Mouse (Mus musculus) left cerebral cortex, postnatal 4 days (tissue): ENCODE data around the gene Asl. TPM values are rescaled to one million over a fixed set of nuclear protein-coding genes. Genes with fewer than 3 reads are reported as not detected.

Experiments used
- DNase-seq: peaks from one replicate; pipeline ENCODE4 v3.0.0-alpha.2; 2022
- intact Hi-C: fragments of 180-260 bp; cut with DNase I; formaldehyde crosslinking; loops from one replicate; pipeline ENCODE4 v1.15.1; 2025
- total RNA-seq, 2 experiments: library from RNA; stranded (reverse); gene quantifications; 2 replicates each; pipeline ENCODE4 v1.2.3; 2021

The Asl gene
- total RNA-seq, 2 experiments from 2014 or later, result 31.0 to 34.9 TPM

- intact Hi-C loops, result no loop called here
- DNase-seq, result no peak
Measured at GRCm38 (mm10) chr5:130009784-130010183, 19.3 kb downstream of the Asl start.

GRCm38 (mm10) chr5:130008034-130008590, 20.9 kb downstream of the Asl start:
- intact Hi-C loops, result no loop called here
- no peak for DNase-seq

- intact Hi-C loops, result no loop called here
- DNase-seq, result no peak
Measured at GRCm38 (mm10) chr5:130007344-130007743, 21.7 kb downstream of the Asl start.

GRCm38 (mm10) chr5:130003229-130003628, 25.8 kb downstream of the Asl start:
- intact Hi-C loops, result no loop called here

GRCm38 (mm10) chr5:130002301-130003146, 26.5 kb downstream of the Asl start, which contains the start of gene Gusb:
Gene Gusb (minus strand): TSS chr5:130003049.
- intact Hi-C loops, result no loop called here
- peak; percentile 78 for DNase-seq

More at GRCm38 (mm10) chr5:130003229-130003628, 25.8 kb downstream of the Asl start:
- no peak for DNase-seq

GRCm38 (mm10) chr5:130001356-130001987, 27.6 kb downstream of the Asl start:
- DNase-seq, result no peak
- intact Hi-C loops, result no loop called here

DNA sequence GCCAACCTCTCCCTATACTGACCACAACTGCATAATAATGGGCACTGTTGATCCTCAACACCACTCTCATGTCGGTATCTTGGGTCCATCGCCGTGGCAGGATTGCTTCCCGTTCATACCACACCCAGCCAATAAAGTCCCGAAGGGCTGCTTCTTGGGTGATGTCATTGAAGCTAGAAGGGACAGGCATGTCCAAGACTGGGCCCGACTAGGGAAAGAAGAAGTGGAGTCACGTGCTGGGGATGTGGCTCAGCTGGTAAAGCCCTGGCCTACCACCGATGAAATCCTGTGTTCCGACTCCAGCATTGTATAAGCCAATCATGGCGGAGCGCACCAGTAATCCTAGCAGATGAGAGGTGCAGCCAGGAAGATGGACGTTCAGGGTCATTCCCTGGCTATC, 28.3 kb downstream of the Asl start:
- DNase-seq, result no peak
- intact Hi-C loops, result no loop called here

DNA sequence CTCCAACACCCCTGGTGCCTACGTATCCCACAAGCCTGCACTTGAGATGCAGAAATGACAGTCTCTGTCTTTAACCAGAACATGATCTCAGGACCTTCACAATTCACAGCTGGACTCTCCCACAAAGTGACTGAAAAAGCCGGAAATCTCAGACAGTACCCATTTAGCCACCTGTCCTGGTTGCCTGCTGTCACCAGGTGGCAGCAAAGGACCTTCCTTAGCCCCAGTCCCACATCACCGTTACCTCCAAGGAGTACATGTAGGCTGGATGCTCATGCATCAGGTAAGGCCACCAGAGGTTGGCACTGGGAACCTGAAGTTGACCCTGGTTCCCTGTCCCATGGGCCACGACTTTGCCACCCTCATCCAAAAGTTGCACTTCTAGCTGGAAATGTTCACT, 29.9 kb downstream of the Asl start:
- peak; percentile 51 for DNase-seq
- intact Hi-C loops, result no loop called here

DNA sequence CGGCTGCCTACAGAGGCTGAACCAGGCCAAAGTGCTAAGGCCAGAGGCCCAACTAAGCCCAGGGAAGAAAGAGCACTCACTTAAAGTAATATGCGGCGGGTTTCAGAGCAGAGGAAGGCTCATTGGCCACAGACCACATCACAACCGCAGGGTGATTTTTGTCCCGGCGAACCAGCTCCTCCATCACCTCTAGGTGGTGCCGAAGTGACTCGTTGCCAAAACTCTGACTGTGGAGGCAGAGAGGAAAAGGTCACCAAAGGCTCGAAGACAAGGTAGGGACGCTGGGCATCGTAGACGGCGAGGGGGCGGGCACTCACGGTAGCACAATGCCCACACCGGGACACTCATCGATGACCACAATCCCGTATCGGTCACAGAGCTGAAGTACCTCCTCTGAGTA, 31.3 kb downstream of the Asl start:
- intact Hi-C loops, result no loop called here
- DNase-seq, result no peak

DNA sequence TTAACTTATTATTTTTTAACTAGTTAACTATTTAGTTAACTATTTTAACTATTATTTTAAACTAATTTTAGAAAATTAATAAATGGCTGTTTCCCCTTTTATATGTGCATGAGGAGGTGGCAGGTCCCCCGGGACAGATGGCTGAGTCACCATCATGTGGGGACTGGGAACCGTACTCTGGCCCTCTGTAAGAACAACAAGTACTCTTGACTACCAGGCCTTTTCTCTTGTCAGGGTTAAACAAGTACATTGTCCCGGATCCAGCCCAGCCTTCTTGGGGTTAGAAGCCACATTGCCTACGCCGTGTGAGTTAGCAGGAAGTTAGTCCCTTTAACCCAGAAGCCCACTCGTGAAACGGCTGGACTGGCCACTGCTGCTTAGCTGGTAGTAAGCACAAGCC, 34.1 kb downstream of the Asl start:
- DNase-seq, result no peak
- intact Hi-C loops, result no loop called here

DNA sequence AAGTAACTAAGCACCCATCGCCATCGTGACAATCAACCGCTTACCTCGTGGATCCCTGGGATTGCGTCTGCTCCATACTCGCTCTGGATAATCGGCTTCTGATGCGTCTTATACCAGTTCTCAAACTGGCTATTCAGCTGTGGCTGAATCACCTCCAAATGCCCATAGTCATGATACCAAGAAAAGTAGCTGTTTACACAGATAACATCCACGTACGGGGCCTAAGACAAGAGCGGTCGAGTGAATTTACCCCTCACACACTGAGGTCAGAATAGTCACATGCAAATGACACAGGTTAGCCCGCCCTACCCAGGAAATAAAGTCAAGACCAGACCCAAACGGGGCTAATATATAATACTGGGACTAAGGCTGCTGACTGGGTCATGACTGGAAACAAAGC, 35.7 kb downstream of the Asl start:
- no peak for DNase-seq
- intact Hi-C loops, result no loop called here

DNA sequence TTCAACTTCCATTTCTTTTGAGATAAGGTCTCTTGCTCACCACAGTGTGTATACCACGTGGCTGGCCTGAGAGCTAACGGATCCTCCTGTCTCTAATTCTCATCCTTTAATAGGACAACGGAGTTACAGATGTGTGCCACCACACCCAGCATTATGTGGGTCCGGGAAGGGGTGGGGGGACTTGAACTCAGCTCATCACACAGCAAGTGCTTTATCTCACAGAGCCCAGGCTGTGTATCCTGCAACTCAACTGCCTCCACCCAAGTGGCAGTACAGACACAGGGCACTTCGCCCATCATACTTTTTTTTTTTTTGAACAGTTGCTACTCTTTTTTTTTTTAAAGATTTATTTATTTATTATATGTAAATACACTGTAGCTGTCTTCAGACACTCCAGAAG, 37.1 kb downstream of the Asl start:
- intact Hi-C loops, result no loop called here
- DNase-seq, result no peak

- DNase-seq, result no peak
- intact Hi-C loops, result no loop called here
Measured at GRCm38 (mm10) chr5:129989376-129989775, 39.7 kb downstream of the Asl start.

DNA sequence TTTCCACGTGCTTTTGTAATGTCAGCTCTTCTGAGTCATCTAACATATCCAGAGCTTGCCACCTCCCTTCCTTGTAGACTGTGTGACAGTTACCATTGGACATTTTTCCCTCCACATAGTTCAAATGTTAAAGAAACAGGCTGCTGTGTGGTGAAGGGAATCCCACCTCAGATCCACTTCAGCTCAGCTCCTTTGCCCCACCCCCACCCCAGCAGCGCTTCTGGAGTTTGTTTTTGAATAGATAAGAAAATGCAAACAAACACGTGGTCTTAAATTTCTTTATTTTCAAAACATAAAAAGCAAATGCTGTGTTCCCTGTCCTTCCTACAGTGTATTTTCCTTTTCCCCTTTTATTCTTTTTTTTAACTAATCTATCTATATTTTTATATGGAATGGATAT, 48.8 kb downstream of the Asl start:
- intact Hi-C loops, result no loop called here
- no peak for DNase-seq

- intact Hi-C loops, result loop anchor here (10.0 kb wide), 1 partner anchor 74 kb away; the partner anchor contains the start of gene Nupr1l
- no peak for DNase-seq
Measured at GRCm38 (mm10) chr5:129978608-129979007, 50.4 kb downstream of the Asl start.

- no peak for DNase-seq
- intact Hi-C loops, result loop anchor here (10.0 kb wide), 1 partner anchor 73 kb away; the partner anchor contains the start of gene Nupr1l
Measured at GRCm38 (mm10) chr5:129977768-129978167, 51.3 kb downstream of the Asl start.

DNA sequence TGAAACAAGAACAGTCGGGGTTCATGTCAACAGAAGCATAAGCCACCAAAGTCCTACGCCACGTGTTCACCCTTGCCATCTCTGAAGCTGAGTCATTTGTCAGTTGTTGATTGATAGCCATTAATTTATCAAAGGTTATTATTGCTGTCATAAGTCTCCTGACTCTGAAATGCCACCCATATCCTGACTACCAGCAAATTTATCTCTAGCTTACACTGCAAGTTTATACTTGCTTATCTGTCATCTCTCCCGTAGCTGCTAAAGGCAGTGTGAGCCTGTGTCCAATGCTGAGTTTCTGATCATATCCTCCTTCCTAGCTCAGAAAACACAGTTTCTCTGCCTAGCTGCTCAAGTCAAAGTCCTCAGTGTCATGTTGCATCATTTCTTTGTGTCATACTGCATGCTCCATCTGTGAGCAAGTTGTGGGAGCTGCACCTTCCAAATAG, 54.2 kb downstream of the Asl start:
- no peak for DNase-seq
- intact Hi-C loops, result loop anchor here (10.0 kb wide), 1 partner anchor 70 kb away; the partner anchor contains the start of gene Nupr1l

DNA sequence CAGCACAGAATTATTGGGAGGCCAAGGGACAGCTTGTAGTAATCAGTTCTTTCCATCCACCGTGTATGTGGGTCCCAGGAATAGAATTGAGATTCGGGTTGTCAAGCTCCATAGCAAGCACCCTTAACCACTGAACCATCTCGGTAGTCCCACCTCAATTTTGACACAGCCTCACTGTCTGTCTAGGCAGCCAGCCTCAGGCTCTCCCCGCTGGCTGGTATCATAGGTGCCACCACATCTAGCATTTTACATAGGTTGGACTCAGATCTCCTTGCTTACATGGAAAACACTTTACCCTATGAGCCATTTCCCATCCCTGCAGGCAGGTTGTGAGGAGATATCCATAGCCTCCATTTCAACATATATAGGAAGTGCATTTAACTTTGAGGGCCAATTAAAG, 54.7 kb downstream of the Asl start:
- no peak for DNase-seq
- intact Hi-C loops, result loop anchor here (10.0 kb wide), 1 partner anchor 70 kb away; the partner anchor contains the start of gene Nupr1l

GRCm38 (mm10) chr5:129971491-129971890, 57.6 kb downstream of the Asl start:
- intact Hi-C loops, result loop anchor here (10.0 kb wide), 1 partner anchor 67 kb away; the partner anchor contains the start of gene Nupr1l
- DNase-seq, result no peak

- no peak for DNase-seq
- intact Hi-C loops, result no loop called here
Measured at GRCm38 (mm10) chr5:129968417-129968816, 60.6 kb downstream of the Asl start.

- intact Hi-C loops, result no loop called here
- DNase-seq, result no peak
Measured at GRCm38 (mm10) chr5:129966448-129966847, 62.6 kb downstream of the Asl start.
